Mouse (Mus musculus) forebrain, postnatal 0 days (tissue): Measurements from ENCODE around the gene Sgpl1. TPM values are rescaled to one million over a fixed set of nuclear protein-coding genes. Genes with fewer than 3 reads are reported as not detected.
"Not testable (repeated sequence)": the region's sequence is repeated elsewhere in the genome, so short reads cannot be mapped to it uniquely, and the experiment has no call there.

Experiments used
- ATAC-seq: fragments of 200-750 bp; cut with Nextera tagmentation; 2 replicates; pipeline ENCODE4 v1.8.0; 2017; ENCODE audit warnings: mild to moderate bottlenecking, moderate library complexity
- DNase-seq: peaks from one replicate; pipeline ENCODE4 v3.0.0-alpha.2; 2015
- H3K27ac ChIP-seq: fragments of 300-500 bp; sonication (generic); 2 replicates; pipeline ENCODE4 v1.5.1; 2014; ENCODE audit warnings: low read depth, mild to moderate bottlenecking, antibody characterized with exemption, low read length, moderate library complexity, mixed read lengths
- H3K27me3 ChIP-seq: fragments of 300-500 bp; sonication (generic); 2 replicates; pipeline ENCODE4 v1.6.1; 2014; ENCODE audit warnings: mild to moderate bottlenecking, low read length, mixed read lengths; ENCODE audit not compliant: insufficient read depth
- H3K36me3 ChIP-seq: fragments of 300-500 bp; sonication (generic); 2 replicates; pipeline ENCODE4 v1.6.1; 2014; ENCODE audit warnings: mild to moderate bottlenecking, moderate library complexity; ENCODE audit not compliant: insufficient read depth
- H3K4me1 ChIP-seq: fragments of 300-500 bp; sonication (generic); 2 replicates; pipeline ENCODE4 v1.6.1; 2014; ENCODE audit warnings: antibody characterized with exemption; ENCODE audit not compliant: insufficient read depth
- H3K4me2 ChIP-seq: fragments of 300-500 bp; sonication (generic); 2 replicates; pipeline ENCODE4 v1.6.1; 2014; ENCODE audit warnings: low read depth, mild to moderate bottlenecking, moderate library complexity
- H3K4me3 ChIP-seq: fragments of 300-500 bp; sonication (generic); 2 replicates; pipeline ENCODE4 v1.5.1; 2014; ENCODE audit warnings: low read depth, low read length, mixed read lengths
- H3K9ac ChIP-seq: fragments of 300-500 bp; sonication (generic); 2 replicates; pipeline ENCODE4 v1.6.1; 2014; ENCODE audit warnings: mild to moderate bottlenecking
- H3K9me3 ChIP-seq: fragments of 300-500 bp; sonication (generic); 2 replicates; pipeline ENCODE4 v1.6.1; 2016; ENCODE audit warnings: low read length
- CTCF ChIP-seq: sonication (generic); IDR thresholded peaks from 2 replicates; pipeline ENCODE4 v1.5.1; 2016; ENCODE audit warnings: antibody characterized with exemption, control low read depth, low read depth
- WGBS: fragments of 180-500 bp; shearing (Covaris S2); extraction: QIAGEN DNeasy Blood & Tissue Kit; methylation state at CpG from one replicate; pipeline ENCODE4 v1.1.7; 2014; 5-methylcytosine and 5-hydroxymethylcytosine counted together
- polyA plus RNA-seq: library from polyadenylated mRNA; unstranded; fragments of >200 nt; fragmentation: Nextera tagmentation; extraction: Ambion mirVana; gene quantifications from 2 replicates; pipeline ENCODE4 v1.2.1, GENCODE M21; 2015
- total RNA-seq: library from RNA; depleted of rRNA; stranded (reverse); fragments of >200 nt; gene quantifications from 2 replicates; pipeline ENCODE4 v1.2.3, GENCODE M21; 2014

Gene Sgpl1
- total and polyA plus RNA-seq, 2 experiments from 2014 or later: 31.9 to 50.6 TPM

- 94% methylated on average over 3 of the region's 3 CpGs for WGBS
- H3K27me3 ChIP-seq: no peaks in the 10 kb centered on the region
- H3K4me1 ChIP-seq: no peaks in the 10 kb centered on the region
- DNase-seq (no peak), ATAC-seq (no peak)
- no peak overlapping the region for H3K4me3 ChIP-seq
- TF ChIP-seq CTCF: no peak
- no peaks in the 10 kb centered on the region for H3K9me3 ChIP-seq
- H3K9ac ChIP-seq: no peak overlapping the region
- no peak overlapping the region for H3K27ac ChIP-seq
- no peak overlapping the region for H3K4me2 ChIP-seq
- peaks cover 17% of the 10 kb centered on the region; the same call in 1 of the 2 replicates for H3K36me3 ChIP-seq
Measured at GRCm38 (mm10) chr10:61123276-61123913, 24.1 kb downstream of the Sgpl1 start.

DNA sequence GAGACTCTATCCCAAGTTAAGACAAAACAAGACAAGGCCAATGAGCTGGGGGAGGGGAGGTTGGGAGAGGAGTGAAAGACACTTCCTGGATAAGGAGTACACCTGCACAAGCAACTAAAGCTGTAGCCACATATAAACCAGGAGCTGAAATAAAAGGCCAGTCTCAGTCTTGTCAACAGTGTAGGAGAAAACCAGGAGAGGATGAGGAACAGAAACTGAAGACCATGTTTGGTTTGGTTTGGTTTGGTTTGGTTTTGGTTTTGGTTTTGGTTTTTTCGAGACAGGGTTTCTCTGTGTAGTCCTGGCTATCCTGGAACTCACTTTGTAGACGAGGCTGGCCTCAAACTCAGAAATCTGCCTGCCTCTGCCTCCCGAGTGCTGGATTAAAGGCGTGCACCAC, 25.8 kb downstream of the Sgpl1 start:
- not testable (repeated sequence) for ATAC-seq, H3K27ac ChIP-seq, H3K27me3 ChIP-seq, H3K4me1 ChIP-seq, H3K4me2 ChIP-seq, DNase-seq, H3K9me3 ChIP-seq, H3K4me3 ChIP-seq, H3K9ac ChIP-seq
- WGBS: 95% methylated on average over 4 of the region's 4 CpGs
- H3K36me3 ChIP-seq: peaks cover 17% of the 10 kb centered on the region; the same call in 1 of the 2 replicates

DNA sequence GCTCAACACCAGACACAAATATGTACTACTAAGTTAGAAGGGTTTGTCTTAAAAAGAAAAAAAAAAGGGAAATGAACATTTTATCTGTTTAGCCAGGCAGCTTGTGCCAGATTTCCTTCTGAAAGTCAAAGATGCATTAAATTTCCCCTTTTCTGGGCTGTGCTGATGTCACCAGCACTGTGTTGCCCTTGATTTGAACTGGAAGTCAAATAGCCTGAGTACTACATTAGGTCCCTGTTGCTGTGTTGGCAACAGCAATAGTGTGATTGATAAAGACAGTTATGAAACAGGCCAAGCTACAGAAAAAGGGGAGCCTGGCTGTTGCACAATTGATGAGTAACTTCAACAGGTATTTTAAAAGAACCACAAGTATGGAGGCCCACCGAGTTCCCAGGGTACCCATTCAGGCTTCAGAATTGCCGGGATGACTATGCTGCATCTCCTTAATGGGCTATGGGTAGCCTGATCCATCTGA, 33.2 kb downstream of the Sgpl1 start:
- ATAC-seq (no peak), DNase-seq (no peak)
- no peak overlapping the region for H3K4me3 ChIP-seq
- H3K4me2 ChIP-seq: no peak overlapping the region
- 98% methylated on average over 2 of the region's 2 CpGs for WGBS
- H3K9me3 ChIP-seq: no peaks in the 10 kb centered on the region
- peaks cover 29% of the 10 kb centered on the region for H3K36me3 ChIP-seq
- H3K9ac ChIP-seq: no peak overlapping the region
- H3K4me1 ChIP-seq: no peaks in the 10 kb centered on the region
- no peak for TF ChIP-seq CTCF
- no peaks in the 10 kb centered on the region for H3K27me3 ChIP-seq
- no peak overlapping the region for H3K27ac ChIP-seq

DNA sequence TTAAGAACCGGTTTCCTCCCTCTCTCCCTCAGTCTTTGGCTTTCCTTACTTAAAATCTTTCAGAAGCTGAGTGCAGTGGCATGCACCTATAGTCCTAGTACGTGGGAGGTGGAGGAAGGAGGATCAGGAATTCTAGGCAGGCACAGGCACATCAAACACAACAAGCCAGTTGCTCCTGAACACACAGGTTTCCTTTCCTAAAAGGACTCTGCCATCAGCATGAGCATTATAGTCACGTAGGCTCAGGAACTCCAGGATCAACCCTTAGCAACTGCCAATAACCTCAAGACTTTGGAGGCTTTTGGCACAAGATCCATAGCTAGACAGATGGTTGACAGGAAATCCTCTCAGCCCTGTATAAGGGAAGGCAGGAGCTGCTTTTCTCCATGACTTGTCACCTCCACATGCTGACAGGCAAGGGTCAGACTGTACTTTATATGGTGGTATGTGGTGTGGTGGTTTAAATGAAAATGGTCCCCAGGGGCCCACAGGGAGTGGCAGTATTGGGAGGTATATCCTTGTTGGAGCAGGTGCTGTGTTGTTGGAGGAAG, 43.9 kb downstream of the Sgpl1 start:
- no peak for TF ChIP-seq CTCF
- WGBS: 88% methylated on average over 3 of the region's 3 CpGs
- no peak for ATAC-seq

DNA sequence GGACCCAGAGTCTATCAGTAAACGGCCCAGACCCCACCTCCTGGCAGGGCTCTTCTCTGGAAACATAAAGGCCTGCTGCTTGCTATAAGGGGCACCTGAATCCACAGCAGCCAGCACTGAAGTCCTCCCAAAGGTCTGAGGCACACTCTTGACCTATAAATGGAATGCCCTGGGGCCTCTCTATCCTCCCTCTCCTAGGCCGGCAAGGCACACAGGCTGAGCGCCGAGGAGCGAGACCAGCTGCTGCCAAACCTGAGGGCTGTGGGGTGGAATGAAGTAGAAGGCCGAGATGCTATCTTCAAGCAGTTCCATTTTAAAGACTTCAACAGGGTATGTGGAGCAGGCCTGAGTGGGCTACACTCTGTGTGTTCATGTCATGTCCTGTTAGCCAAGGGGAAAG, 55.6 kb downstream of the Sgpl1 start:
- no peak for TF ChIP-seq CTCF
- peaks cover 4% of the 10 kb centered on the region; the same call in 1 of the 2 replicates for H3K4me1 ChIP-seq
- DNase-seq (no peak), ATAC-seq (no peak)
- H3K27me3 ChIP-seq: no peaks in the 10 kb centered on the region
- 87% methylated on average over 6 of the region's 6 CpGs for WGBS
- no peak overlapping the region for H3K9ac ChIP-seq
- no peak overlapping the region for H3K4me3 ChIP-seq
- no peaks in the 10 kb centered on the region for H3K36me3 ChIP-seq
- no peak overlapping the region for H3K4me2 ChIP-seq
- H3K27ac ChIP-seq: no peak overlapping the region
- no peaks in the 10 kb centered on the region for H3K9me3 ChIP-seq

More for the DNA sequence above, 43.9 kb downstream of the Sgpl1 start:
- peaks cover 91% of the 10 kb centered on the region for H3K36me3 ChIP-seq
- no peak overlapping the region for H3K4me2 ChIP-seq
- no peak overlapping the region for H3K4me3 ChIP-seq
- no peak overlapping the region for H3K27ac ChIP-seq
- H3K9me3 ChIP-seq: no peaks in the 10 kb centered on the region
- no peaks in the 10 kb centered on the region for H3K4me1 ChIP-seq
- H3K27me3 ChIP-seq: no peaks in the 10 kb centered on the region
- no peak for DNase-seq
- no peak overlapping the region for H3K9ac ChIP-seq

DNA sequence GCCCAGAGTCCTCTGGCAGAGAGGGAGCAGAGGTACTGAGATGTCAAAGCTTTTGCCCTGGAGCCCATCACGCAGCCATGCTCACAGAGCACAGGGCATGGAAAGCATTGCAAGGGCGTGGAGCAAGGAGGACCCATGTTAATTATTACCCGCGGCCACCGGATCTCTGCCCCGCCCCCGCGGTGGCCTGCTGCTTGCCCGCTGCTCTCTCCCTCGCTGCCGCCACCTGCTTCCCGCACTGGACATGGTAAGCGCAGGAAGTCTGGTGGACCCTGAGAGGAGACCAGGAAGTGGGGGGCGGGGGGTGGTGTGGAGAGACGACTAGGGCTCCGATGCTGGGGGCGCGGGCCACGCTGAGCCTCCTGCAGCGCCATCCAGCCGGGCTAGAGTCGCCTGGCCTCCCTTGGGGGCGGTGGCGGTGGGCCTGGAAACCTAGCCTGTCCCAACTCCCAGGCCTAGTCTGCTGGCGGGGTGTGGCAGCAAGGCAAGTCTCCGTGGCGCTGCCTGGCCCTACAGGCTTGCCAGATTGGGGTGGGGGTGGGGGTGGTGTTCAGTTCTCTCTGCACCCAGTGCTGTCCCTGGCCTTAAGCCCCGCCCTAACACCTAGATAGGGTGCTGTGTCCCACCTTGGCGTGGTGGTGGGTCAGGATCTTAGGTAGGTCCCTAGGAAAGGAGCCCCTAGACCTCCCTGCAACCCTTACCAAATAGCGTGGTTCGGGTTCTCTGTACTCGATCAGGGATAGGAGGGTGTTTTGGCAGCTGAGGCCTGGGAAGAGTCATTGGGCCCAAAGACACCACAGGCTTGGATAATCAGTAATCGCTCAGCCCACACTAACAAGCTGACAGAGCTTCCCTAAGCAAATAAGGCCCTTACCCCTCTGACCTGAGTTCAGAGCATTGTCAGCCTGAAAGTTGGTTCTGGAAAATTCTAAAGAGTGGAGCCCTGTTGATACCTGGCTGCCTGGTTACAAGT, 58.0 kb downstream of the Sgpl1 start, which contains the start of gene Pcbd1:
Pcbd1 (plus strand) TSS at position 162 of the 973 bp plus-strand sequence.
- peaks cover 4% of the 10 kb centered on the region; the same call in 1 of the 2 replicates for H3K4me1 ChIP-seq
- peak within 1 kb of the TSS; percentile 59 for H3K9ac ChIP-seq
- H3K4me3 ChIP-seq: peak within 1 kb of the TSS; percentile 23
- peak within 1 kb of the TSS; percentile 55 for H3K4me2 ChIP-seq
- TF ChIP-seq CTCF: 0 out of 2 replicates have a peak, but pooled peaks have one; percentile 9
- H3K27ac ChIP-seq: no peak within 1 kb of the TSS
- ATAC-seq: peak; percentile 40
- peak; percentile 32 for DNase-seq
- no peaks in the 10 kb centered on the region for H3K27me3 ChIP-seq
- no peaks in the 10 kb centered on the region for H3K9me3 ChIP-seq
- 13% methylated on average over 32 of the region's 33 CpGs for WGBS
- no peaks in the 10 kb centered on the region for H3K36me3 ChIP-seq
